Mouse (Mus musculus) c-Kit-positive CD71-negative TER-119-negative erythroid progenitor cells, embryonic 14.5 days (primary cell): Measurements from ENCODE around the gene Fam122b.

Experiments used
- DNase-seq: peaks from one replicate; pipeline ENCODE4 v3.0.0-alpha.2; 2013; ENCODE audit warnings: low read depth

Gene Fam122b

DNA sequence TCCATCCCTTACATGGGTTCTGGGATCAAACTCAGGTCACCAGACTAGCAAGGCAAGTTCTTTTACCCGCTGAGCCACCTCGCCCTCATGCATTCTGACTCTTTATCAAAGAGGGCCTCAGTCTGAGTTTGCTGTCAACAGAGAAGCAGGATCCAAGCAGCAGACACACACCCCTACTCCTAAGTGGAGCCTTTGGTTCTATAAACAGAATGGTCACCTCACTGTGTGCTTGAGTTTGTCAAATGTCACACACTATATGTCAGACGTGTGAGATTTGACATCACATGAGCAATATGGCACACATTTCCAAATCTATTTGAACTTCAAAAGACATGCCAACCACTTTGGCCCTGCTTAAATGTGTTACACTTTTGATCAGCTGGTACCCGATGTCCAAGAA is 71.9 kb downstream of the Fam122b start:
- no peak for DNase-seq

DNA sequence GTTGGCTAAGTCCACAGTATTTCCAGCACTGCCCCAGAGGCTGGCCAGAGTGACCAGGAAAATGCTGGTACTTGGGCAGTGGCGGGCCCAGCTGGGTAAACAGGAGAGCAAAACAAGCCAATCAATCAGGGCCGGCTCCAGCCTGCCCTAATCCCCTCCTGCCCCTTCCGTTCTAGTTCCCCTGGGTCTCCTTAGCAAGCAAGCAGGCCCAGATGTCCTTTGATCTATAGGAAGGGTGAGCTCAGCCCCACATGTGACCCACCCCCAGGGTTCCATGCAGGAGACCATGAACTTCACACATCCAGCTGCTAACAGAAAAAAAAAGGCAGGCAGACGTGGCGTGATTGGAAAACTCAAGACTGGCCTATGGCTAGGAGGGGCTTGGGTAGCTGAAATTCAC is 73.2 kb downstream of the Fam122b start:
- DNase-seq, result no peak
